Mouse (Mus musculus): ENCODE results near the gene B4galt5.

Gene B4galt5

DNA sequence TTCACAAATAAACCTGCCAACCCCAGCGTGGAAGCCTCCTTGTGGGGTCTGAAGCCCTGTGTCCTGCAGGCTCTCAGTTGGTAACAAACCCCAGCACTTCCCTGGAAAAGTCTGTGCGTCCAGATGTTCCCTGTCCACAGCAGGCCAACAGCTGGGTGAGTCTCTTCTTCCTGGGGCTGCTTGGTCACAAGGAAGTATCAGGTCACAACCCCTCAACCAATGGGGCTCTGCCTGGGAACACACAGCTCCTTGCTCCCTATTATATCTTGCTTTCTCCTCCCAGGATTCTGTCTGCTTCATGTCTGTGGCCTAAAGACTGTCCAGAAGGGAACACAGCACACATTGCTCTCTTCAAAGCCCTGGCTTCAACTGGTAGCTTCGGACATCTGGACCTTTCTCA is 99.4 kb downstream of the B4galt5 start:
- ChIA-PET POLR2A (interaction anchor here in 3 of 4 experiments (0.6 to 6.0 kb wide), 22 partner anchors 8 to 1323 kb away, joined by 3 to 94 read pairs (median 6); partner anchors contain the start of genes Kcnb1 (in 1 of the 3) and Slc9a8 (in 1 of the 3)), CTCF (interaction anchor here in 3 of 4 experiments (0.6 to 4.5 kb wide), 10 partner anchors 10 to 270 kb away, joined by 3 to 17 read pairs (median 3); no protein-coding TSS in a partner anchor)
